Mouse (Mus musculus) stomach, postnatal 0 days (tissue): ENCODE results near the gene Ehbp1.

ENCODE experiments used
- CTCF ChIP-seq: IDR thresholded peaks from 2 replicates; pipeline ENCODE4 v1.5.1; 2016; ENCODE audit warnings: antibody characterized with exemption, low read depth, mild to moderate bottlenecking, moderate library complexity
- EP300 ChIP-seq: optimal IDR thresholded peaks from 2 replicates; pipeline ENCODE3; 2016; ENCODE audit warnings: antibody characterized with exemption

- no peak for TF ChIP-seq CTCF
- no peak for TF ChIP-seq EP300
Observed at GRCm38 (mm10) chr11:21997561-21998140, 344.4 kb downstream of the Ehbp1 start.
